Mouse (Mus musculus) C2C12 (cell line): ENCODE measurements at regions not wholly inside any gene's neighbourhood (a gene's known extent, or its start where the extent isn't known, plus 50 kb on each side); places are given as distances from the start of the nearest gene placed in this dataset.

Experiments used
- H3K27me3 ChIP-seq: one replicate; pipeline ENCODE4 v1.6.1; 2011; ENCODE audit not compliant: control insufficient read depth, insufficient read depth, insufficient read length
- H3K36me3 ChIP-seq: one replicate; pipeline ENCODE4 v1.6.1; 2011; ENCODE audit not compliant: control insufficient read depth, insufficient read depth
- H3K4me3 ChIP-seq: one replicate; pipeline ENCODE4 v1.5.1; 2011; ENCODE audit warnings: mild to moderate bottlenecking, control low read depth; ENCODE audit not compliant: poor library complexity, insufficient read depth, severe bottlenecking
- H3K79me2 ChIP-seq: one replicate; pipeline ENCODE4 v1.6.1; 2011; ENCODE audit not compliant: control insufficient read depth, insufficient read depth
- H3K79me3 ChIP-seq: one replicate; pipeline ENCODE4 v1.6.1; 2011; ENCODE audit warnings: low read depth, control low read depth
- H3ac ChIP-seq: one replicate; pipeline ENCODE3; 2011; ENCODE audit warnings: low read depth; ENCODE audit not compliant: control insufficient read depth, insufficient read length
- CEBPB ChIP-seq: IDR thresholded peaks from one replicate; pipeline ENCODE4 v1.6.1; 2011; ENCODE audit warnings: low read depth, mild to moderate bottlenecking, control low read depth, moderate library complexity
- CTCF ChIP-seq: IDR thresholded peaks from one replicate; pipeline ENCODE4 v1.5.1; 2011; ENCODE audit not compliant: control insufficient read depth, insufficient read depth, insufficient read length
- FOSL1 ChIP-seq: IDR thresholded peaks from one replicate; pipeline ENCODE4 v1.8.0; 2011; ENCODE audit warnings: mild to moderate bottlenecking, low read length; ENCODE audit not compliant: poor library complexity, insufficient read depth, severe bottlenecking
- MAX ChIP-seq: IDR thresholded peaks from one replicate; pipeline ENCODE4 v1.6.1; 2011; ENCODE audit warnings: mild to moderate bottlenecking, control low read depth
- MYOD1 ChIP-seq: IDR thresholded peaks from one replicate; pipeline ENCODE4 v1.6.1; 2011; ENCODE audit warnings: low read depth; ENCODE audit not compliant: control insufficient read depth, insufficient read length
- MYOG ChIP-seq: IDR thresholded peaks from one replicate; pipeline ENCODE4 v1.6.1; 2011; ENCODE audit not compliant: control insufficient read depth, insufficient read length; ENCODE audit errors: extremely low read depth
- USF1 ChIP-seq: IDR thresholded peaks from one replicate; pipeline ENCODE4 v1.6.1; 2011; ENCODE audit warnings: low read depth, mild to moderate bottlenecking, control low read depth, moderate library complexity

DNA sequence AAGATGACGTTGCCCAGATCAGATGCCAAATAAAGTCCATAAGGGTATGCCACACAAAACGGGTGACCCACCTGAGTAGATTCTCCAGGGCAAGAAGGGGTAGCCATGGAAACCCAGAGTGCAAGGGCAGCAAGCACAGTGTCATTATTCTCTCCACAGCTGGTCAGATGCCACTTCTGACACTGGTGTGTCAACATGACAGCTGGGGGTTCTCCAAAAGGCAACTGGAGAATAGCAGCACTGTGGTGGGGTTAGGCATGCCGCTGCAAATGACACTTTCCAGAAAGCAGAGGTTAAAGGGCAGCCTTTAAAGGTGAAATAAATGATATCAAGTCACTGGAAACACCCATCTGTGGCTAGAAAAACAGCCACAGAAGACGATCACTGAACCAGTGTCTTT, 70.8 kb upstream of the Thbs2 start:
- H3K27me3 ChIP-seq, result no peaks in the 10 kb centered on the region

GRCm38 (mm10) chr17:14753095-14753494, 59.1 kb upstream of the Thbs2 start:
- Histone ChIP-seq H3K79me2 (no peaks in the 10 kb centered on the region), H3K27me3 (no peaks in the 10 kb centered on the region), H3ac (no peak overlapping the region), H3K36me3 (no peaks in the 10 kb centered on the region), H3K79me3 (no peaks in the 10 kb centered on the region), H3K4me3 (no peak overlapping the region)
- TF ChIP-seq MYOD1 (peak; percentile 47), CTCF (no peak)

More for the DNA sequence above, 70.8 kb upstream of the Thbs2 start:
- TF ChIP-seq MYOG (no peak), FOSL1 (no peak), MYOD1 (no peak), USF1 (no peak), CTCF (no peak), CEBPB (no peak), MAX (no peak)
- Histone ChIP-seq H3K79me3 (no peaks in the 10 kb centered on the region), H3K4me3 (no peak overlapping the region), H3ac (no peak overlapping the region), H3K36me3 (no peaks in the 10 kb centered on the region), H3K79me2 (no peaks in the 10 kb centered on the region)

GRCm38 (mm10) chr17:14750519-14751145, 56.6 kb upstream of the Thbs2 start:
- Histone ChIP-seq H3K79me3 (no peaks in the 10 kb centered on the region), H3K36me3 (no peaks in the 10 kb centered on the region), H3ac (no peak overlapping the region), H3K27me3 (no peaks in the 10 kb centered on the region), H3K79me2 (no peaks in the 10 kb centered on the region), H3K4me3 (no peak overlapping the region)
- TF ChIP-seq USF1 (no peak), MAX (no peak), MYOG (no peak), CTCF (no peak), FOSL1 (no peak), CEBPB (no peak), MYOD1 (no peak)

DNA sequence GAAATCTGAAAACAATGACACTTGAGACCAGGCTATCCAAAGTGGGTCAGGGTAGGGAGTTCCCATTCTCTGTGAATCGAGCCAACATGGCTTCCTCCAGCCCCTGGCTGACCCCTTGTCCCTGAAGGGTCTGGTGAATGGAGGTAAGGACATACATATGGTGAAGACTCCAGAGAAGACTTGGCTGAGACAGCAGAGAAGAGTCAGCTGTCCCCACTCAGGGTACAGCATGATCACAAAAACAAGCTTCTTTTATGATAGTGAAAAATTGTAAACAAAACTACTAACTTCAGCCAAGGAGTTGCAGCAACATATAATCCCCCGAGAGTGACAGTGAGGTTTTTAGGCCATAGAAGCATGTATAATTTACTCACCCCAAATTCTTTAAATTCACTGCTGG, 55.2 kb upstream of the Thbs2 start:
- no peaks in the 10 kb centered on the region for H3K27me3 ChIP-seq
- H3K36me3 ChIP-seq, result no peaks in the 10 kb centered on the region
- no peak overlapping the region for H3K4me3 ChIP-seq
- no peak for TF ChIP-seq MAX
- TF ChIP-seq USF1, result no peak
- TF ChIP-seq MYOG, result no peak
- no peak for TF ChIP-seq FOSL1
- TF ChIP-seq CTCF, result no peak
- TF ChIP-seq CEBPB, result no peak
- TF ChIP-seq MYOD1, result no peak
- H3ac ChIP-seq, result no peak overlapping the region
- no peaks in the 10 kb centered on the region for H3K79me2 ChIP-seq
- H3K79me3 ChIP-seq, result no peaks in the 10 kb centered on the region

DNA sequence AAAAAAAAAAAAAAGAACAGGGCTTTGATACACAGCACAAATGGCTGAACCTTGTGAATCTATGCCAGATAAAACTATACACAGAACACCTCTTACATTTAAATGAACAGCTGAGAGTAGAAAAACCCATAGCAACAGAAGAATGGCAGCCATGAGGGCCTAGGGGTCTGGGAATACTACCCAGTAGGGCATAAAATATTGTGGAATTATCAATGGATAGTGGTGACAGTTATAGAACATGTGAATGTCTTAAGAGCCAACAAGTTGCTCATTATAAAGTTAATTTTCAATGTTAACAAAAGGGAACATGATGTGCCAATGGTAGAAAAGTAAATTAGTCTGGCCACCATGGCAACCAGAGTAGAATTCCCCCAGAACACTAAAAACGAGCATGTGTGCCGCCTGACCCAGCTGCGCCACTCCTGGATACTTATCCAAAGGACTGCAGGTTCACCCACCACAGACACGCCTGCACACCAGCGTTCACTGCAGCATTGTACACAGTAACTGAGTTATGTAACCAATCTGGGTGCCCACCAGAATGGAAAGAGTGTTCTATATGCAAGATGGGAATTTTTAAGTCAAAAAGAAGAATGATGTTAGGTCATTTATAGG, 53.3 kb upstream of the Thbs2 start:
- Histone ChIP-seq H3K36me3 (no peaks in the 10 kb centered on the region), H3K79me3 (no peaks in the 10 kb centered on the region), H3K27me3 (no peaks in the 10 kb centered on the region), H3K79me2 (no peaks in the 10 kb centered on the region), H3K4me3 (no peak overlapping the region), H3ac (no peak overlapping the region)
- no peak for TF ChIP-seq MYOG
- no peak for TF ChIP-seq CEBPB
- no peak for TF ChIP-seq MAX
- no peak for TF ChIP-seq CTCF
- no peak for TF ChIP-seq MYOD1
- no peak for TF ChIP-seq USF1

- TF ChIP-seq MYOG, result no peak
- no peak for TF ChIP-seq USF1
- no peak for TF ChIP-seq CEBPB
- TF ChIP-seq MAX, result no peak
- TF ChIP-seq CTCF, result no peak
- no peak for TF ChIP-seq FOSL1
- no peak for TF ChIP-seq MYOD1
- H3K27me3 ChIP-seq, result no peaks in the 10 kb centered on the region
- no peaks in the 10 kb centered on the region for H3K79me2 ChIP-seq
- H3K36me3 ChIP-seq, result no peaks in the 10 kb centered on the region
- no peak overlapping the region for H3ac ChIP-seq
- no peak overlapping the region for H3K4me3 ChIP-seq
- H3K79me3 ChIP-seq, result no peaks in the 10 kb centered on the region
Observed at GRCm38 (mm10) chr17:14745512-14745911, 51.5 kb upstream of the Thbs2 start.
